Mouse (Mus musculus) 3T3-L1 (cell line): ENCODE data around the gene Kcnh8.

ENCODE experiments used
- DNase-seq: peaks from one replicate; pipeline ENCODE4 v3.0.0-alpha.2; 2015; ENCODE audit warnings: low read depth, low spot score

Gene Kcnh8

DNA sequence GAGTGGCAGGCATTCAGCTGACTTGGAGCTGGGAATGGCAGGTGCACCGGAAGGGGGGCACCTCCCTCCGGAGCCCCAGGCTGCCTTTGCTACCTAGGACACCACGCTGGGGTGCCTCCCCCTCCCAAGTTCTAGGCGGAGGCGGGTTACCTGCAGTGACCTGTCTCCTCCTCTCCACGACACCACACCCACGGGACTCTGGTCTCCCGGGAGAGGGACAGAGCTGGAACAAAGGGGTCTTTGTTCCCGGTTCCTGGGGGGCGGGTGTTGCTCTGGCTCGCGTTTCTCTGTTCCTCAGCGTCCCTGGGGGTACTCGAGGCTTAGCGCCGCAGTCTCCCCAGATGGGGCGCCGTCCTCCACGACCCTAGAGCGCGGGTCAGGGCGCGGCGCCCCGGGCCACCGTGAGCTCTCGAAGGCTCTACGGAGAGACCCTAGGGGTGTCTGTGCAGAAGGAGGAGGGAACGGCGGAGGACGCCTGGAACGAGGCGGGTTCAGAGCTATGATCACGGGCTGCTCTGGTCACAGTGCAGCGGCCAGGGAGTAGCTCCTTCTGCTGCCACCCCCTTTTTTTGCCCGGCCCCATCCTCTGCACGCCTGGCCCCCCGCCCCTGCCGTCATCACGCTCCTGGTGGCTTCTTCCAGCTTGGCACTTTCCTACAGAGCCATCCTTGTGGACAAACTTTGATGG, at the start of gene Kcnh8:
Gene Kcnh8 (plus strand): TSS at position 617 of the 688 bp plus-strand sequence.
- DNase-seq = no peak

DNA sequence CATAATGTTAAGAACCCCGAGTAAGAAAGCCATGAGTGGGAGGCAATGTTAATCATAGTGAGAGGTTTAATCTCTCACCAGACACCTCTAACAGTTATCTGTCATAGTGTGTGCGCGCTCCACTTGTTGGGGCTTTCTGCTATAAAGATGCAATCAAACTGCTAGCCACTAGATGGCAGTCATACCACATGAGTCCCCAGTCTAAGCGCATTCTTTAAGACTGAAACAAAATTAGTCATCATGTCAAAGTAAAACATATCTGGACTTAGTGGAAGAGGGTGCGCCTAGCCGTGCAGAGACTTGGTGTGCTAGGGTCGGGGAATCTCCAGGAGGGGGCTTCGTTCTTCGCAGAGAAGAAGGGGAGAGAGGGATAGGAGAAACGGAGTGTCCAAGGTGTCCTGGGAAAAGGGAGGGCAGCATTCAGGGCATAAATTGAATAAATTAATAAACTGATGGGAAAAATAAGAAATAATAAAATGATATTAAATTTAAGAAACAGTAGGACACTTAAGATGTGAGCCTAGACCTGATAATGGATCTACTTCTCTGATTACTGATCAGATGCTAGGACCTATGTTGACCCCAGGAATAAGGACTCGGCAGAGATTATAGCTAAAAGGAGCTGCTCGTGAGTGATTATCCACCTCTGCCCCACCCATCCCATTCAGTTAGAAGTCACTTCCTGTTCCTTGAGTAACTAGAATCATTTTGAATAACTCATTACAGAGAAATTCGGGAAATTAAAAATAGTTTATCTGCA, 42.4 kb upstream of the Kcnh8 start:
- DNase-seq = peak; percentile 82

DNA sequence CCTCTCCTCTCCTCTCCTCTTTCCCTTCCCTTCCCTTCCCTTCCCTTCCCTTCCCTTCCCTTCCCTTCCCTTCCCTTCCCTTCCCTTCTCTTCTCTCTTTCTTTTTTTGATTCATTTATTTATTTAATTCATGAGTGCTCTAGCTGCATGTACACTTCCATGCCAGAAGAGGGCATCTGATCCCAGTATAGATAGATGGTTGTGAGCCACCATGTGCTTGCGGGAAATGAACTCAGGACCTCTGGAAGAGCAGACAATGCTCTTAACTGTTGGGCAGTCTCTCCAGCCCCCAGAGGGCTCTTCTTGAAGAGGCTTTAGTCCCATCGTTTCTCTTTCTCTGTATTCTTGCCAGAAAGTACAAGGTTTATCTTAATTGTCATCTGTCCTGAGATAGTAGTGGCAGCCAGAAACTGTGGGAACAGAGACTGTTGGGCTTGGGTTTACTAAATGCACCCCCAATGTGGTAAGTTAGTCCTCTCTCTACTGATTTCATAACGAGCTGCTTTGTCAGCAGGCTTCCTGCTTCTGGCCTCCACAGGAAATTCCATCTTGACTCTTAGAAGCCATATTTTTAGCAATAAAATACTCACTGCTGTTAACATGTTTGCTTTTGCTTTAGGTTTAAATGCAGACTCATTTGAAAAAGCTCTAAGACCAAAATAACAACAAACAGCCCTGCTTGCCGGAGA, 36.9 kb upstream of the Kcnh8 start:
- peak; percentile 22 for DNase-seq

DNA sequence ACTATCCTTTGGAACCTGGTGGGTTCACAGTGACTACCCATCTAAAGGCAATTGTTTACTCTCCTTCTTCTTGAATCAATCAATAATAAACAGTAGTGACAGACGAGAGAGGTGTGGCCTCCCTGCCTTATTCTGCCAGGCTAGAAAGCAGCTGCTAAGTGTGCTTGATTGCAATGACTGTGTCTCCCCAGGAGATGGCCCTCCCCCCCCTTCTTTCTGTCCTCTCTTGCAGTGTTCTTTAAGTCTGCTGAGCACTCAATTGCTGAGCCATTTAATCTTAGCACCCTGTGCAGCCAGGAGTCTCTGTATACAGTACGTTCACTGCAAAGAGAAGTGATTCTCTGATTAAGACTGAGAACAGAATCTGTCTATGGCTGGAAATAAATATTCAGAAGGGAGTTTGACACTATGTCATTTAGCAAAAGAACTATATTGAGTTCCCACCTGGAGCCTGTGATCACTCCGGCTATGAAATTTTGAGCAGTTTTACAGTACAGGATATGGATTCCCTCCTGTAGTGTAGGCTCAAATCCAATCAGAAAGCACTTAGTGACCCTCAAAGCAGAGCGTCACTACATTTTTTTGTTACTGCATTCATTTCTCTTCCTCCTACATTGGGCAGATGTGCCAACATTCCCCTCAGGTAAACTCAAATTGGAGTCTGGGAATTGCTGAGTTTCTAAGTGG, 32.8 kb upstream of the Kcnh8 start:
- DNase-seq = peak; percentile 5

DNA sequence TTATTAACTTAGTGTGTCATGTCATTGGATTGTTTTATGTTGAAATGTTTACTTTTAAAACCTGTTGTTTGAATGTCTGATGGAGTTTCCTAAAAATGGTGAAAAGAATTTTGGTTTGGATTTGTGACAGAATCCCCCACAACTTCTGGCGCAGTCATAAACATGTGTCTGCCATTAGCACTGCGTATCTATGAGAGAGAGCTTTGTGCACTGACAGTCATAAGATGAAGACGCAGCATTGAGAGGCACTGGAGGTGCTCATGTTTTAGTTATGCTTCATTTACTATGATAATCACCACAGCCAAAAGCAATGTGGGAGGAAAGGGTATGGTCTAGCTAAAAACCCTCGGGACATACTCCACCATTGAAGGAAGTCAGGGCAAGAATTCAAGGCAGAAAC, 30.3 kb upstream of the Kcnh8 start:
- no peak for DNase-seq

DNA sequence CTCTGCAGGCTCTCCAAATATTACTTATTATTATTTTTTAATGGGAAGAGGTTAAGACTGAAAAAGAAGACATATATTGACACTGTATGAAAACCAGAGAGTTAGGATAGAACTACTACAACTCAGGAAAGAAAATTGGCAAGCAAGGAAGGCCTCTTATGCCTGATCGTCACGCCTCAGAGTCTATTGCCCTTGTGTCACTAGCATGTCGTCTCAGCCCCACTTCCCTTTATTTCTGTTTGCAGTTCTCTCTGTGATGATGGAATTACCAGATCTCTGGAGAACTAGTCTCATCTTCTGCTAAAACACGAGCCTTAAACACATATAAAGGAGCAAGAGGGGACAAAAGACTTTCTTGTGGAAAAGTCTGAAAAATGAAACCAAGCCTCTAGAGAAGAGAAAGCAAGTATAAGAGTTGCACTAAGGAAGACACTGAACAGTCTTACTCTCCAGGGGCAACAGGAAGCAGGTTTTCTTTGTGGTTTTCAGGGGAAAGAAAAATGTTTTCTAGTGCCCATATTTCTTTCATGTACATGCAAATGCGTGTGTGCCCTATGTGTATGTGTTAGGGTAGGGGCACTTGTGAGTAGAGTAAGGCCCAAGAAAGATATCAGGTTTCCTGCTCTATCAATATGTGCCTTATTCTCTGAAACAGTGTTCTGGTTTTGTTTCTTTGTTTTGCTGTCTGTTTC, 10.9 kb upstream of the Kcnh8 start:
- DNase-seq = no peak

DNA sequence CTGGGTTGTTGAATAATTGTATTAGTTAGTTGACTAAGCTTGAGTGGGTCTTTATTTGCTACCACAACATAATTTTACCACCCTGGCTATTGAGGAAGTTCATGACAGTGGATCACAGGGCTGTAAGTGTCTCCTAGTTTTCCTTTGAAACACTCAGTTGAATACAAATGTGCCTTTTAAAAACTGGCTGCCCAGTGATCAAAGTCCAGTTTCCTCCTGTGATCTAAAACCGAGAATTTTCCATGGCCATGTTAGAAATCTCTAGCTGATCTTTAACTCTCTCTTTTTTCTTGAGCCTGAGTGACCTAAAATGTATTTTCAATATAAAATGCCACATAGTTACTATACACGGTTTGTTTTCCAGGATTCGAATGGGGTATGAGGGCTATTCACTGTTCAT, 3.4 kb upstream of the Kcnh8 start:
- no peak for DNase-seq

DNA sequence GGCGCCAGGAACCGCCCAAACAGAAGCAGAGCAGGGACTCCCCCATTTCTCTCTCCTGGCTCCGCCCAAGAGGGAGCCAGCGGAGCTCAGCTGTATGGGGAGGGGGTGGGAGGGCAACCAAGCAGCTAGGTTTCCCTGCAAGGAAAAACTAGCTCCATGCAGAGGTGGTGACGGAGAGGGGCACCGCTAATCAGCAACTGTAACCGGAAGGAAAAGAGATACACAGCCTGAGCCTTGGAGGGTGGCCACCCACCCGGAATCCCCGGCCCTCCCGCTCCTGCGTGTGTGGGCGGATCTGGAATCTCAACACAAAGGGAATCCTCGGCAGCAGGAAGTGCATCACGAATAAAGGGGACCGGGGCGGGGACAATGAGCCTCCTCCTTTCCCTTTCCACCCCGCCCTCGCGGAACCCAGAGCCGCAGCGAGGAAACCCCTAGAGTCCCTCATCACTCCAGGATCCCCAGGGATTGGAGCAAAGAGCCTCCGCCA, 1.6 kb upstream of the Kcnh8 start:
- DNase-seq = no peak

DNA sequence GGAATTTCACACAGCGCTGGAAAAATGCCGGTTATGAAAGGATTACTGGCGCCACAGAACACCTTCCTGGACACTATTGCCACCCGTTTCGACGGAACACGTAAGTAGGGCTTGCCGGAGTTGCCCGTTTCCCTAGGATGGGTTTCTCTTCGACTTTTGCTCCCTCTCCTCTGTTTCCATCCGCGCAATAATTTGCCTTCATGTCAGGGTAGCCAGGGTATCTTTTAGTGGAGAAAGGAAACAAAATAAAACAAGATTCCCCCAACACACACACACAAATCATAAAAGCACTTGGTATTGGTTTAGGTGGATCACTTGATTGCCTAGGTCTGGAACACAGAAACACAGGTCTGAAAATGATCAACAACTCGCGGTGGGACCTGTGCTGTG, 267 bp downstream of the Kcnh8 start:
- no peak for DNase-seq

DNA sequence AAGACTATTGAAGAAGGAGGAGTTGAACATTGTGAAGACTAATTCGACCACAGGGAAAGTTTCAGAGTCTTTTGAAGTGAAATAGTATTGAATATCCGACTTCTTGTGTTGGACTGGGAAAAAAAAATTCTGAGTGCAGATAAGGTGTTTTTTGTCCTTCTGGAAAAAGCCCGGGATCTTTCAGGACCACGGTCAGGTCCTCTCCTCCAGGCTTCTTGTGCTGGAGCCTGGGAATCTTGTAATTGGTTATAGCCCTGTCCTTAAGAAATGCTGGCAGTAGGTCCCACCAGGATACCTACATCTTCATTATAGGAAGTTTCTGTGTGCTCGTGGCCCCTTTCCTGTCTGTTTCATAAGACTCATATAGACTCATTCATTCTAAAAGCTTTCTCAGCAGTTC, 902 bp downstream of the Kcnh8 start:
- peak; percentile 7 for DNase-seq

DNA sequence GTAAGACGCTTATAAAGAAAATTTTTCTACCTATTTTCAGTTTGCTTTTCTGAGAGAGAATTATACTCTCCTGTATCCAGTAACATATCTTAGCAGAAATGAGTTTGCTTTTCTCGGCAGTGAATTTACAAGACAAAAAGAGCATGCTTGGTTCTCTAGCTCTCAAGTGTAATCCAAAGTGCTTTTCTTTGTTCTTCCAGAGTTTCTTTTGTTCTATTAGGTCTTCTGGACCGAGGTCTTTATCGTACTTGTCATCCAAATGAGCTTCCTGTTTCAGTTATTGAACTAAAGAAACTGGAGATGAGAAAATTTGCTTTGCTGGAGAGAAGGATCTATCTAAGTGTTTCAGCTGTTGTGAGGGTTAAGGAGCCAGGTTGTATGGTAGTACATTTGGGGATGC, 8.9 kb downstream of the Kcnh8 start:
- DNase-seq = no peak

DNA sequence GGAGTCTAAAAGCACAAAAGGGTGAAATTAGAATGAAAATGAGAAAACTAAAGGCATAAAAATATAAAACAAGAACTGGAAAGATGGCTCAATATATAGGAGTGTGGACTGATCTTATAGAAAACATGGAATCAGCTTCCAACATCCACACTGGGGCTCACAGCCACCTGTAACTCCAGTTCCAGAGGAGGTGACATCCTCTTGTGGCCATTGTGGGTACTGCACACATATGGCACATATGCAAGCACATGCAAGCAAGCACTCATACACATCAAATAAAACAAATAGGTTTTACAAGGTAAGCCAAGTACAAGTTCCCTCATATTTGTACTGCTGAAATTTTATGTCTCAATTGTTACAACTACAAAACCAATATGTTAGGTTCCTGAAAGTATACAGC, 46.7 kb downstream of the Kcnh8 start:
- DNase-seq = peak; percentile 7

DNA sequence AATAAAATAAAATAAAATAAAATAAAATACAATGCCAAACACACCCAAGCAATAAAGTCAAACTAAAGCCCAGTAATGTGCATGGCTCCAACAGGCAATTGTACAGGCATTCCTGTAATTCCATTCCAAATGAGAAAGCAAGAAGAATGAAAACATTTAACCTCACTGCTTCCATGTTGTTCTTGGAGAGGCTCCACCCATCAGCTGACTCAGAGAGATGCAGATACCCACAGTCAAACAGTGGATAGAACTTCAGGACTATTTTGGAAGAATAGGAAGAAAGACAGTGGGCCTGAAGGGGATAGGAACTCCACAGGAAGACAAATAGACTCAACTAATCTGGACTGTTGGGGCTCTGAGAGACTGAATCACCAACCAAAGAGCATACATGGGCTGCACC, 89.5 kb downstream of the Kcnh8 start:
- peak; percentile 60 for DNase-seq

DNA sequence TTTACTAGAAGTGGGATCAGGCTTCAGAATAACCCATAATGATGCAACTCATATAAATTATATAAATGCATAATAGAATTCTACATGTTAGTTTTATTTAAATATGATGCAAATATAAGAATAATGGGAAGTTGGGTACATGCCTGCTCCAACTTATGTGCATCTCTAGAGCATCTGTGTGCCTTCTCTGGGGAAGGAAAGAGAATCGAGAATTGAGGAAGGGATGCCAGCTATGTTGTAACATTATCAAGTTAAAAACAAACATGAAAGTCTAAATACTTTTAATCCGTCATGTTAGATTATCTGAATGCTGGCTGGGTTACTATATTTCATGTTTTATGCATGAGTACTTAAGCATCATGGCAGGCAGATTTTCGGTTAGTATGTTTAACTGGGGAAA, 99.4 kb downstream of the Kcnh8 start:
- DNase-seq = no peak

DNA sequence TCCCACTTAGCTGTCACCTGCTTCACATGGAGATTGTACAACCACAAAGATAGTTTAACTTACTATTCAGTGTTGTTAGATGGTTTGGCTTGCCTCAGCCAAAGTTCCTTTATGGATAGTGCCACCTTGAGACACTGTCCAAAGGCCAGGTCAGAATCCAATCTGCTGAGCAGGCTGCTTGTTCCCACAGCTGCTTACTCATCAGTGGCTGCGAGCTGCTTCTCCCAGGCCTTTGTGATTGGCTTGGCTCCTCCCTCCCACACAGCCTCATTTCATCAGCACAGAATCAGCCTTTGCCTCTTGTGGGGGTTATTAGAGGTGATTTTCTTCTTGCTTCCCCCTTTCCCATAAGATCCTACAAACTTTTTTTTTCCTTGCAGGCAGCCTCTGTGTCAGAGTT, 109.8 kb downstream of the Kcnh8 start:
- peak; percentile 64 for DNase-seq

DNA sequence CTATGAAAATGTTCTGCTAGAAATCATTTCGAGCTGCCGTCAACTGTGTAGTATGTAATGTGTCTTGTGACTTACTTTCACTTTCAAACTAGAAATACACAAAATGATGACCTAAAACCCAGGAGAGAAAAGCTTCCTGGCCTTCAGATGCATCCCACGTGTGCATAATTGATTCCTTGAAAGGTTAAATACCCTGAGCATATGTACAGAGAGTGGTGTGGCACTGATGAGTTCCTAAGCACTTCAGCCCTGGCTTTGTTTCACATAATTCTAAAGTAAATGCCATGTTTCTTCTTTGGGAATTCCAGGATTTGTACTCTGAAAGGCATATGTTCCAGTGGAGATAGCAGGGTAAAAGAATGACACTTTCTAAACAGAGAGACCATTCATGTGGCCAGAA, 119.7 kb downstream of the Kcnh8 start:
- DNase-seq = no peak

DNA sequence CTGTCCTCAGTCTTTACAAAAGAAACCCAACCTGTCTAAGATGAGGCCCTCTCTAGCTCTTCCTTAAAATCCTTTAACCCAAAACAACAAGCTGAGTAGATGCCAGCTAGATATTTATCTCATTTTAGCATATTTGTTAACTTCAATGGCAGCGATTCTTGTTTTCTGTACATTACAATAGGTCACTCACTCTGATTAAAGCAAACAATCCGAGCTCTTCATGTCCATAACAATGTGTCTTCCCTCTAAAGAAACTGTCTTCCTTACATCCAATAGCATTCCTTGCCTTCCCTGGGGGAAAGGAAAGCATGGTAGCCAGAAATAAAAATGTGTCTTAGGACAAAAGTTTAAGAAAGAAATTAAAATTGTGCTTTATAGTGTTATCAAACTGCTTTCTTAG, 126.3 kb downstream of the Kcnh8 start:
- DNase-seq = no peak

DNA sequence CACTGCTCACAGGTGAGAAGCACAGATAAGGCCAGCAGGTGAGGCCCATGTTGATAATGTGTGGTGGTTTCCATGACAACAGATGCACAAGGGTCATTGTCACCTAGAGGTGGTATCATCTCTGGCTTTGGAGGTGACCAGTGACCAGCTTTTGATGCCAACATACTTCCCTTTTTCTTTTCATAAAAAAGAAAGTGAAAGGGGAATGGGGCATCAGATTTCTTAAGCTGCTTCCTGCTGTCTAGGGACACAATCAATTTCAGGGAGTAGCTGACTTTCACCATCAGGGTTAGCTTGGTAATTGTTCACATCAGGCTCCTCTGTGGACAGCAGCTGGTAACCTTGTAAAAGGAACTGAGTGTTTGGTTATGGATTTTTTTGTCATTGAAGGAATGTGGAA, 135.9 kb downstream of the Kcnh8 start:
- DNase-seq = no peak

DNA sequence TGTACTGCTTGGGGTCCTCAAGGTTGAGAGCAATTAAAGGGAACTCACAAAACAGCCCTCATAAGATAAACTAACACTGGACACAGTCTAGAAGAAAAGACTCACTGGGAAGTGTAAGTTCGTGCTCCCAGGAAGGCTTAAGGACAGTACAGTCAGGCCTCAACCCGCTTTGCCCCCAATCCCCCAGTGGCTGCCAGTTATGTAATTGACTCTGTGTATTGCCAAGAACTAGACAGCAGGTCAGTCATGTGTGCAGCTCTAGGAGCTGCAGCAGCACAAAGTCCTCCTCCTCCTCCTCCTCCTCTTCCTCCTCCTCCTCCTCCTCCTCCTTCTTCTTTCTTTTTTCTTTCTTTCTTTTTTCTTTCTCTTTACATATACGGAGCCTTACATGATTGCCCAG, 185.6 kb downstream of the Kcnh8 start:
- DNase-seq = no peak

DNA sequence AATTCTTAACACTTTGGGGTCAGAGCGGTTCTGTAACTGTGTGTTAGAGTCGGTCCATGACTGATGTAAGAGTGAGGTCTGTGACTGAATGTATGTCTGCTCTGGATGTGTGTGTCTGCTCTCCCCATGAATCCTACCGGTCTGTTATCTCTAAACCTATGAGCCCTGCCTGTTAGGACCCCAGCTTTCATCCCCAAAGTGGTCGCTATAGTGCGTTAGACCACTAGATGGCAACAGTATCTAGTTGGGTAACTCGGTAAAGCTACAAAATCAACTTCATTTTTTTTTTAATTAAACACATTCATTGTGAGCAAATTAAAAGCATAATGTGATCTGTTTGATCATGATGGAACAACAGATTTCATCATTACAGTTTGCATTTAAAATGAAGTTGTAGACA, 202.0 kb downstream of the Kcnh8 start:
- DNase-seq = no peak

DNA sequence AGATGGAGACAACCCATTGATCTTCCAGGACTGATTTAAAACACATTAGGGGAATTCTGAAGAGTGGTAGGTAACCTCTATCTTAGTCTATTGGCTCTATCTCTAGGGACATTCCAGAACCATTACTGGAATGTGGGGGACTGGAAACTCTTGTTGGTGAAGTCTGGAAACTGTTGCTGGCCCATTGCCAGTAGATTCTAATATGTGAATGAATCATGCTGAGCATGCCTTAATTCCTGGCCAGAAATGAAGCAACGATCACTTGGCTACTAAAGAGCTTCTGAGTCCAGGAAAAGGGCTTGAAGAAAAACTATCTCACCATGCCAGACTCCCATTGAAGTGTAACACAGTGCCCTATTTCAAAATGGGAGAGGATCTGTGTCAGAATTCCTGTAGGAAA, 208.3 kb downstream of the Kcnh8 start:
- DNase-seq = peak; percentile 79

DNA sequence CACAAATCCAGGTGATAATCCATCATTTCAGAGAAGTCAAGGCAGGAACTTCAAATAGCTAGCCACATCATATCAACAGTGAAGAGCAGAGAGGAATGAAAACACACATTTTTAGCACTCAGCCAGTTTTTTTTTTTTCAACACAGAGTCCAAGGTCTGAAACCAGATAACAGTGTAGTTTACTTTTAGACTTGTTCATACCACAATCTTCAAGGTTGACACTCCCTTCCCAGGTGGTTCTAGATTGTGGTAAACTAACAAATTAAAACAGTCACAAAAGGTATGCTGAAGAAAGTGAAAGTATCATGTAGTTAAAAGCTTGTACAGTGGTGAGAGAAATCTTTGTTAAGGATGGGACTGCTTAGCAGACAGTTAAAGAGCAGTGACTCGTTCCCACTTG, 216.5 kb downstream of the Kcnh8 start:
- DNase-seq = no peak
